Mouse (Mus musculus) left cerebral cortex, adult 9 months (tissue): ENCODE measurements at regions not wholly inside any gene's neighbourhood (a gene's known extent, or its start where the extent isn't known, plus 50 kb on each side); places are given as distances from the start of the nearest gene placed in this dataset.

Experiments
- DNase-seq, 2 experiments: peaks; one replicate each; pipeline ENCODE4 v3.0.0; 2022; ENCODE audit warnings: low spot score in 2 of 2

- no peak for DNase-seq
Measured at GRCm38 (mm10) chr17:63003911-63004310, 122.8 kb upstream of the Efna5 start.

DNA sequence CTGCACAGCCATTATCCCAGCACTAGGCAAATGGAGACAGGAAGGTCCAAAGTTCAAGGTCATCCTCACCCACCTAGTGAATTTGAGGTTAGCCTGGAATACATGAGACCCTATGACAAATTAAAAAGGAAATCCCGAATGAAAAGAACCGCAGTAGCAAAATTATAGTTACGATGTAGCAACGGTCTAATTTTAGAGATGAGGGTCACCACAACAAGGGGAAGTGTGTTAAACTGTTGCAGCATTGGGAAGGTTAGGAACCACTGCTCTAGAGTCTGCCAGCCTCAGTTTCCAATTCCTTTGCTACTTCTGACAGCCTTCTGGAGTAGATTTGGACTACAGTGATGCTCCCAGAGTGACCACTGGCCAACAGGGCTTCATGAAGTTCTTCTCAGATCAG is 121.6 kb upstream of the Efna5 start:
- no peak for DNase-seq

GRCm38 (mm10) chr17:63001898-63002297 is 120.8 kb upstream of the Efna5 start:
- DNase-seq, result no peak

GRCm38 (mm10) chr17:62997691-62998090 is 116.6 kb upstream of the Efna5 start:
- DNase-seq, result no peak

- peak in 1 of 2 experiments; percentile 44 for DNase-seq
Measured at GRCm38 (mm10) chr17:62995316-62995715, 114.2 kb upstream of the Efna5 start.

DNA sequence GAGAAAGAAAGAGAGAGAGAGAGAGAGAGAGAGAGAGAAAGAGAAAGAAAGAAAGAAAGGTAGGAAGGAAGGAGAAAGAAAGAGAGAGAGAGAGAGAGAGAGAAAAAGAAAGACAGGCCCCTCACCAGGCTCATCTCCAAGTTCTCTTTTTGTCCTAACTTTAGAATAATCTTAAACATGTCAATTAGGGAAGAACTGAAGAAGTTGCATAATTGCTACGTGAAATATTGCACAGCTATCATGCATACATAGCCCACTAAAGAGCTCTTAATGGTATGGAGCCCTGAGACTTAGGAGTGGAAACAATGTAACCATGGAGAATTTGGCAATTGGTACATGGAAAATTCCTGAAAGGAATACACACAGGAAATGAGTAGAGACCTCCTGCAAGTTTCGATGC is 111.9 kb upstream of the Efna5 start:
- no peak for DNase-seq

DNA sequence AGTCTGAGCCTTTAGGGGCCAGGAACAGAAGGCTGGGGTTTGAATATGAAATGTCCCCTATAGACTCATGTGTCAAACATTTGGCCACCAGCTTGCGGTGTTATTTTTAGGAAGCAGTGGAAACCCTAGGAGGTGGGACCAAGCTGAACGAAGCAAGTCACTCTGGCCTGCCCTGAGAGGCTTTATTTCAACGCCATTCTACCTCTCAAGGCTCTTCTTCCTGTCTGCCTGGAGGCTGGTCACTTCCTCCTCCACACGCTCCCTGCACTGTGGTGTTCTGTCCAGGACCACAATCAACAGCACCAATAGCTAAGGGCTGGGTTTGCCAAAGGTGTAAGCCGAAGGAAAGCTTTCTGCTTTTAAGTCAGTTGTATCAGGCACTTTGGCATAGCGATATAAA is 105.2 kb upstream of the Efna5 start:
- DNase-seq, result no peak

DNA sequence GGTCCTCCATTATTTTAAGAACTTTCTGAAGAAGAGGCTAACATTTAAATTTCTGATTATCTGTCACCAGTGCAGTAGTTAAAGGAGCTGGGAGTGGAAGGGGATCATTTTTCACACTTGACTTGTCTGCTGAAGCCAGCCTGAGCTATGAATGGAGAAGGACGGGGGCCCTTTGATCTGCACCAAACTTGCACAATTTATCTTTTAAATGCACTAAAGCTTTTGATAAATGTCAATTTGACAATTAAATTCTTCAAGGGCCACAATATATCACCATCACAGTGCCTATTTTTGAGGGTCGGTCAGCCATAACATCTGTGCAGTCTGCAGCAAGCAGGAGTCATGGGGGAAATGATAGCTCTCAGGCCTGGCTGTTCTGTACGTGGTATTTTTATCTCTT is 99.2 kb upstream of the Efna5 start:
- no peak for DNase-seq

DNA sequence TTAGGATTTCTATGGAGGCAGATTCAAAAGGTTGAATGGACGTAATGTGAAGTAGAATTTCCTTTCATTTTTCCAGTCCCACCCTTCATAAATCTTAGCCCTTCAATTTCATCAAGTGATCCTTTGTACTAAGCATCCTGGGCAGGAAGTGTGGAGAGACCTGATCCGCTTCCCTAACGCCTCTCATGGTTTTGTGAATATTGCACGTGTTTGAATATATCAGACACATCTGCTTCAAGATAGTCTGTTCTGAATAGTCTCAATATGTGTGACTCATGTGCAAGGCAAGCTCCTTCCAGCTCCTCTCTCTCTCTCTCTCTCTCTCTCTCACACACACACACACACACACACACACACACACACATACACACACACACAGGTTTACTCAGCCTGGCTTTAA is 96.4 kb upstream of the Efna5 start:
- DNase-seq, result no peak

DNA sequence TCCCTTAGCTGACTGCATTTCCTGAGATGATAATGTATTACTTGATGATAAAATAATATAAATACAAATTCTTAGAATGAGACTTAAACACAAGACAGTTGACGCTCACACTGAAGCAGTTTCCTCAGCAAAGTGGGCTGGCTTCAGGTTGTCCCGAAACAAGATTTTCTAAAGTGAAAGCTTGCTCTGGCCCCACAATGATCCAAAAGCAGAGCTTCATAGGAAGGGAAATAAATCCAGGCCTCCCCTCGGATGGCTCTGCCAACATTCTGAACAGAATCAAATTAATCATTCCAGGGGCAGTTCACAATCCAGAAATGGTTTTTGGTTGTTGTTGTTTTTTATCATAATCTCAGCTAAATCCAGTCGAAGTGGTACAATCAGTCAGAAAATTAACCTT is 96.0 kb upstream of the Efna5 start:
- DNase-seq, result no peak

GRCm38 (mm10) chr17:62974627-62975279 is 93.6 kb upstream of the Efna5 start:
- no peak for DNase-seq

DNA sequence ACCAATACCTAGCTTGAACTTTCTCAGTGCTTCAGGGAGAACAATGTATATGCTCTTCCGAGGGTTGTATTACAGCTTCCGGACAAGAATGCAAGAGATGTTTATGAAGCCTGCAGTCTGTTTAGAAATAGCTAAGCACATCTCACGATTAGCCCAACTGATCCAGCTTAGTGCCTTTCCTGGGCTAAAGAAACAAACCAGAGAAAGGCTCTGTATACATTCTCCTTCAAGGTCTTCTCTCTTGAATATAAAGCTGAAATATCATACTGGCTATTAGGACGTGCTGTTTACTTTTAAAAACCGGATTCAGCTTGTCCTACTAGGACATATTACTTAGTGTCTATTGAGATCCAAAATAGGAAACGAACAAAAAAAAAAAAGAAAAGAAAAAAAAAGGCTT is 87.9 kb upstream of the Efna5 start:
- DNase-seq, result no peak

DNA sequence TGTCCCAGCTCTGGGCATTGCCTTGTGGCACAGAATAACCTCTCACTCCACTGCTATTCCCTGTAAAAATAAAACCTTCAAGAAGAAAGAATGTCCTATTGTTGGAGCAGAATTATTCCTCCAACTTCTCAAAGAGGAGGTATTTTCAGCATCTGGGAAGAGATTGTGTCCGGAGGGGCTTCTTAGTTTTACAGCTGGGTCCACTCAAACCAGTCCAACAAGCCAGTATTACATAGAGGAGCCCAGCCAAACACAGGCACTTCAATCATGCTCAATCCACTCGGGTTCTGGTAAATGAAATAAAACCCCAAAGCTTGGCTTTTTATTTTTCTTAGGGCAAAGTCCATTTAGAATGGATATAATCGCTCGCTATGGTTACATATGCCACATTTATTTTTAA is 82.7 kb upstream of the Efna5 start:
- DNase-seq, result no peak

- DNase-seq, result no peak
Measured at GRCm38 (mm10) chr17:62962292-62962618, 81.1 kb upstream of the Efna5 start.

- no peak for DNase-seq
Measured at GRCm38 (mm10) chr17:62961596-62962291, 80.6 kb upstream of the Efna5 start.

GRCm38 (mm10) chr17:62959146-62959545 is 78.0 kb upstream of the Efna5 start:
- no peak for DNase-seq

- DNase-seq, result peak; percentile 27 to 48
Measured at GRCm38 (mm10) chr17:62947537-62948193, 66.5 kb upstream of the Efna5 start.

DNA sequence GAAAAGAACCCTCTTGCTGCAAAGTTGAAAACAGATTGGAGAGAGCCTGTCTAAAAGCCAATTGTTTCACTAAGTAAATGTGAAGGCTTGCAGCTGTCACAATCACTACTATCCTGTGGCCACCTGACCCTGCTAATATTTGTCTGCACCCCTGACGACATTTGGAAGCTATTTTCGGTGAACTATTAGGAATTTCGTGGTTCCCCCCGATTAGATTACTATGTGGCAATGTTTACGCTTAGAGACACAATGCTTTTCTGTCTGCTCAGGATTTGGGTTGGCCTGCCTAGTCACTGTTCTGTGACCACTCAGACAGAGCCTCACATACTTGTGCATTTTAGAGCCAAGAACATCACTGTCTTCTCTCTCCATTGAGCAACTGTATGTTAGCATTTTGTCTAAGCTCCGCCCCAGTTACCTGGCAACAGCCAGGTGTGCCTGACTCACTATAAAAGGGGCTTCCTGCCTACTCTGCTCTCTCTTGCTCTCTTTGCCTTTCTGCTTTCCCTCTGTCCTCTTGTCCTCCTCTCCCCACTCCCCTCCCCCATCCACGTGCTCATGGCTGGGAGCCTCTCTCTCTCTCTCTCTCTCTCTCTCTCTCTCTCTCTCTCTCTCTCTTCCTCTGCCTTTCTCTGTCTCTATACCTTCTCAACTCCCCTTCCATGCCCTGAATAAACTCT is 59.6 kb upstream of the Efna5 start:
- no peak for DNase-seq

GRCm38 (mm10) chr17:62939930-62940572 is 58.9 kb upstream of the Efna5 start:
- DNase-seq, result no peak

DNA sequence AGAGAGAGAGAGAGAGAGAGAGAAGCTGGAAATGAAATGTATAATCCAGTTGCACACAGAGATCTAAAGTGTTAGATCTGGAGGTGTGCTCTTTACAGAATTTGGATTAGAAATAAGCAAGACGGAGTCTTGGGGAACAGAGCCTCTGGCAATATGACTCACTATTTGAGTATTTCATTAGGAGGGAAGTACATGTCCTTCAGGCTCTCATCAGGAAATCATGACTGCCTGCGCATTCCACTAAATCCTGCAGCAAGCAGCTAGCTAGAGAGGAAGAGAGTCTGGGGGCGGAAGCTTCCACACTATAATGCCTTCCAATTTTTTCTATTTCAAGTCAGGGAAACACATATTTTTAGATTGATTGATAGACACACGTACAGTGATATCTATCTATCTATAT is 58.1 kb upstream of the Efna5 start:
- DNase-seq, result no peak
